Mouse (Mus musculus) kidney, adult 11 months (tissue): ENCODE measurements around the gene Lnx2.

Experiments used
- DNase-seq: peaks from one replicate; pipeline ENCODE4 v3.0.0; 2022

The Lnx2 gene

DNA sequence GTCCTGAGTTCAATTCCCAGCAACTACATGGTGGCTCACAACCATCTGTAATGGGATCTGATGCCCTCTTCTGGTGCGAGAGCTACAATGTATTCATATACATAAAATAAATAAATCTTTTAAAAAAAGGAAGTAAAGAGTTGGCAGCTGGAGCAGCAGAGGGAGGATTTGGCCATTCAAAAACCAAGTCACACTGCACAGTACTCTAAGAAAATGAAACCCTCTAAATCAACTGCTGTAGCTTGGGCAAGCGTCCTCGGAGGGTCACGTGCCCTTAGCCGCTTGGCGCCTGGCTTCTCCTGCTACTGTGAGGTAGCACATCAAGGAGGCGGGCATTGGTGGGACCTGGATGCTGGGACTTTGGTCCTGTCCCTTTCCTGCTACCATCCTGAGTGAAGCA, 61.2 kb downstream of the Lnx2 start:
- DNase-seq = no peak

DNA sequence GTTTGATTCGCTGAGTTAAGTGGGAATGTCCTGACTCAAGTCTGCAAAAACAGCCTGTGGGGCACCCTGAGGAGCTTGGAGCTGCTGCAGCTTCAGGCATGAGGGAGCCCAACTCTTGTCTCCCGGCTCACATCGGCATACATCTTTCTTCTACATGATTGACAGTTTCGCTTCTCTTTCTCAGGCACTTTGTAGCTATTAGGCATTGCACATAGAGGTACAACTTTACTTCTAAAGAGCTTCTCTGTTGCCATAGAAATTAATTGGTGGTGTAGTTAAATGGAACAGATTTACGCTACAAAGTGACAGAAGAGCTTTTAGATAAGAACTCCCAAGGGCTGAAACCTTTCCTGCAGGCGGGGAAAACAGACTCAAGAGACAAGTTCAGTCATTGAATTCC, 62.5 kb downstream of the Lnx2 start:
- DNase-seq = no peak

DNA sequence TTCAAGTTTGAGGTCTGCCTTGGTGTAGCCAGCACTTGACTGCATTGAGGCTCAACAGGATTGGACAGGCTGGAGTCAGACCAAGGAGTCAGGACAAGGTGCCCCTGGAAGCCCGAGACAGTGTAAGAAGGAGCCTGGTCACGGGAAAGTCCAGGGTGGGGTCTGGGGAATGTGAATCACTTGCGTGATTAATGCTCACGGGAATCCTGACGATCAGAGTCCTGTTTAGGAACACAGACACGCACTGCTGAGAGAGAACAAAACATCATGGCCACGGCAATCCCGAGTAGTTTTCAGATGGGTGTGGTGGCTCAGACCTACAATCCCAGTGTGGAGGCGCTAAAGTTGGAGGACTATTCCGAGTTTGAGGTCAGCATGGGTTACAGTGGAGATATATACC, 65.1 kb downstream of the Lnx2 start:
- no peak for DNase-seq

GRCm38 (mm10) chr5:147003303-147003702, 73.1 kb downstream of the Lnx2 start:
- no peak for DNase-seq

GRCm38 (mm10) chr5:147001312-147001711, 75.1 kb downstream of the Lnx2 start:
- DNase-seq = no peak

DNA sequence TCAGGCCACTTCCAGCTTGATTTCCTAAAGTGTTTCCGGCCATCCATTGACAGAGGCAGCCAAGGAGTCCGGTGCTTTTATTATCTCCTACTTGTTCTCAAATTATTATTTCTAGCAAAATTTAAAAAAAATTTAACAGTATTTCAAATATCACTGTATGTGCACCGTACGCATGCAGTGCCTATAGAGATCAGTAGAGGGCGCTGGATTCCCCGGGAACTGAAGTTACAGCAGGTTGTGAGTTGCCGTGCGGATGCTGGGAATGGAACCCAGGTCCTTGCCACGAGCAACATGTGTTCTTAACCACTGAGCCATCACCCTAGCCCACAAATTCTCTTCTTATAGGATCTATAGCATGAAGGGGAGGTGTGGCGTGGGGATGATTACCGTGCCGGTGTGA, 77.6 kb downstream of the Lnx2 start:
- DNase-seq = no peak

DNA sequence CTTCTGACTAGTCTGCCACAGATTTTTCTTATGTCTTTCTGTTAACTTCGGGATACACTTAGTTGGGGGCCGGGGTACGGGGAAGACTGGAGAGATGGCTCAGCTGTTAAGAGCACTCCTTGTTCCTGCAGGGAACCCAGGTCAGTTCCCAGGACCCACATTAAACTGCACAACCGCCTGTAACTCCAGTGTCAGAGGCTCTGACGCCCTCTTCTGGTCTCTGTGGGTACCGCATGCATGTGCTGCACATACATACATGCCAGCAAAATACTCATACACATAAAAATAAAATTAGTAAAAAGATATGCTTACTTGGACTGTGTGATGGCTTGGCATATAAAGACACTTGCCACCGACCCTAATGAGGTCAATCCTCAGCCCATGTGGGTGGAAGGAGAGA, 79.6 kb downstream of the Lnx2 start:
- no peak for DNase-seq

GRCm38 (mm10) chr5:146994973-146995372, 81.4 kb downstream of the Lnx2 start:
- DNase-seq = no peak

DNA sequence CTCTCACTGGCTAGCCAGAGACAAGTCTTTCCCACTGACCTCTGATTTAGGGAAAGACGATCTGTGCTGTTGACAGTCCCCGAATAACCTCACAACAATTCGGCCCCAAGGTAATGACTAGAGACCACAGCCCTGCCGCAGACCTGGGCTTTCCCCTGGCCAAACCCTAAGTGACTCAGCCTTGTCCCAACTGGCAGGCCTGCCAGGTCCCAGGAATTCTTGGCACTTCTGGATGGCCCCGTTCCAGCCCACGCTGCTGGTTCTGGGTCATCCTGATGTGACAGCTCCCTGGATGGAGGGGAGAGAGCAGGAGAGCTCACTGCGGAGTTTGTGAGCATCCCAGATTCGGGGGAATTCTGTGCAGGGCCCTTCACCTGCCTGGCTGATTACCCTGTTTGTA, 82.9 kb downstream of the Lnx2 start:
- DNase-seq = no peak

DNA sequence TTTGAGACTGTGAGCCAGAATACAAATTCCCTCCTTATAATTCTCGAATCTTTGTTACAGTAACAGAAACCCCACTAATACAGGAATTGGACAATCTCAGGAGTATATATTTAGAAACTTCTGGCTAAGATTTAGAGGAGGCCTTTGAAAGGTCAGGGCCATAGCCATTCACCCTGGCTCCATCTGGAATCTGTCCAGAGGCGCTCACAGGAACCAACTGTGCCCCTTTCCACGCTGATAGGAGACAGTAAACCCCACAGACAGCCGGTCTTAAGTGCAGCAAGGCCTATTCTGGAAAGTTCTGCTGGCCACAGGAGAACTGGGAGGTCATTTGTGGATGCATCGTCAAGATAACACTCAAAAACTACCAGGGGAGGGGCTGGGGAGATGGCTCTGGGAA, 87.3 kb downstream of the Lnx2 start:
- DNase-seq = no peak

- DNase-seq = no peak
Observed at GRCm38 (mm10) chr5:146987588-146987987, 88.8 kb downstream of the Lnx2 start.

GRCm38 (mm10) chr5:146985725-146986433, 90.5 kb downstream of the Lnx2 start:
- no peak for DNase-seq

GRCm38 (mm10) chr5:146983216-146983615, 93.2 kb downstream of the Lnx2 start:
- no peak for DNase-seq

DNA sequence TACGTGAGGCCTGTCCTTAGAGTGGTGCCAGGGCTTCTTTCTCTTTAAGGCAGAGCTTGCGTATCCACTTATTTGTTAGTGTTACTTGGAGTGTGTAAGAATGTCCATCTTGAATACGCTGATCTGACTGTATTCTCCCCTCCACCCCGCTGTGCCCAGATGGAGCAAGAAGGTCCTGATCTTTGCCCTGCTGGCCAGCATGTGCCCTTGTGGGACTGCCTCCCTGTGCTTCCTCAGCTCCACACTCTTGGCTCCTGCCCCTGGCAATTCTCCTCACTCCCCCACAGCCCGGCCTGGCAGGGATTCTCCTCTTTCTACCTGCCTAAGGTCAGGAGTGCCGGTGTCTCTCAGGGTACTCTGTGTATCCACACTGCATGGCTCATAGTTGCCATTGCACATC, 95.0 kb downstream of the Lnx2 start:
- peak; percentile 86 for DNase-seq

DNA sequence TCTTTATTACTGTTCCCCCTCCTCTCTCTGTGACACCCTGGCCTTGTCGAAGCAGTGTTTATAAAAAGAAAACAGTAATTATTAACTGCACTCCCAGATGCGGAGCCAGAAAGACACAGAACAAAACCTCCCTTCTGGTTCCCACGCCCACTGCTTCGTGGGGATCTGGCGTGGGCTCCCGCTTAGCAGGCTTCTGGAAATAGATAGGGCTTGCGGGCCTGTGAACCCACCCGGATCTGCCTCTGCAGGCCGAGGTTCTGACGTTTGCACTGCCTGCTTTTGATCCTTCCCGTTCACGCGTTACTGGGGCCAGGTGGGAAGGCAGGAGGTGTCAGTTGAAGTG, 101.6 kb downstream of the Lnx2 start:
- peak; percentile 62 for DNase-seq

- peak; percentile 75 for DNase-seq
Observed at GRCm38 (mm10) chr5:146973858-146974780, 102.3 kb downstream of the Lnx2 start.

GRCm38 (mm10) chr5:146973353-146973752, 103.0 kb downstream of the Lnx2 start:
- peak; percentile 85 for DNase-seq

GRCm38 (mm10) chr5:146971776-146972561, 104.4 kb downstream of the Lnx2 start:
- no peak for DNase-seq

DNA sequence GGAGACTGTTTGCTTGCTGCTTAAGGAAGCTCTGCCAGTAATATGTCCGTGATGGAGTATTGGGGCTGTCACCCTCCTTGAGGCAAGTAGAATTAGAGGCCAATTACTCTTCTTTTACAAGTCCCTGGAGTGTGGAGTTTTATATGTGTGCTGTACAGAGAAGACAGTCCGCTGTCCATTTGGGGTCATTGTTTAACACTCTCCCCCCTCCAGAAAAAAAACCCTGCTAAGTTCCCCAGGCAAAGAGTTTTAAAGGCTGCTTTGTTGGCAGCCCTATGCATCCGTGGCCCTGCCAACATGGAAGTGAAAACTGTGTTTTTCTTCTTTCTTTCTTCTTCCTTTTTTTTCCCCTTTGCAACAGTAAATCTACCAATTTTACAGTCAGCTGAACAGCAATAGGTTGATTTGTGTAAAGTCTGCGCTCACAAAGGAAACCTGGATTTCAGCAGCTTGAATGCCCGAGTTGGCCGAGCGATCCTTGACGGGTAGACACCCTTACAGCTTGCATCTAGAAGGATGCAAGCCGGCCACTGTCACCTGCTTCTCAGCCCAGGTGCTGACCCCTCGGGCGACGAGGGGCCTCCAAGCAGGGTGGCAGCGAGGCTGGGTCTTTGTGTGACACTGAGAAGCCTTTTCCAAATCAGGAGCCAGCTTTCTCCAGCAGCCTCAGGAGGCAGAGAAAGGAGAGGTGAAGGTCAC, 107.5 kb downstream of the Lnx2 start:
- DNase-seq = no peak
